In the genomic region with DNA sequence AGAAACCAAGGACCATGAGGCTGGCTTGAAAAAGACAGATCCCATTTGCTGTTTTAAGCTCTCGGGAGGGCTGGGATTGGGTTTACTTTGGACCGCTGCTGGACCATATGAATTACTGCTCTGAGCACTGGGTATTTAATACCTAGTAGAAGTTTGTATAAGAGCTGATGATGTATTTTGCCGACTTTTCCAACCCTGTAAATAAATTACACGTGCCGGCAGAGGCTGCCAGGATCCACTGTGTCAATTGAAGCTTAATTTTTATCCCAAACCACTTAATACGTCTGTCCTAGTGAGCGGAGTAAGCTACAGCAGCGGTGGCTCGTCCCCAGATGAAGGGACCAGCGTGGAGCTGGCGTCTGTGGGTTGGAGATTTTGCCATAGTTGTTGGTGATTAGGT, we compare ENCODE assay signal across 18 mouse cellular contexts. TPM values are rescaled to one million over a fixed set of nuclear protein-coding genes. Genes with fewer than 3 reads are reported as not detected.
DNase-seq lines count a peak whose midpoint lies in the region; ATAC-seq and TF ChIP-seq lines count a peak whose summit lies in the region.
"Had no signal": no experiment of that assay in that cellular context is flagged by ENCODE, and none has a peak within 500 bp of the region (broad histone marks: within the 10 kb centered on the region; RNA-seq: fewer than 3 reads in every experiment).

No protein-coding gene starts in this region.

- H3K27ac ChIP-seq in embryonic facial prominence, embryonic 12.5 days = no peak overlapping the region
- H3K27ac ChIP-seq in embryonic facial prominence, embryonic 10.5 days (replicated peaks) = no peak overlapping the region
- H3K27ac ChIP-seq in stomach, postnatal 0 days (replicated peaks) = no peak overlapping the region
- H3K27ac ChIP-seq in forebrain, embryonic 14.5 days (ENCODE audit: low read depth, low read length) = no peak overlapping the region
- H3K27ac ChIP-seq in neural tube, embryonic 15.5 days (replicated peaks) = no peak overlapping the region
- H3K27ac ChIP-seq: forebrain, embryonic 12.5 days; hindbrain, embryonic 15.5 days; liver, embryonic 15.5 days; midbrain, embryonic 13.5 days had no signal

- H3K9ac ChIP-seq in embryonic facial prominence, embryonic 12.5 days = no peak overlapping the region
- H3K9ac ChIP-seq in stomach, postnatal 0 days (ENCODE audit: low read length) = no peak overlapping the region
- no peak overlapping the region for H3K9ac ChIP-seq in forebrain, embryonic 14.5 days (ENCODE audit: low read length)
- H3K9ac ChIP-seq in neural tube, embryonic 15.5 days (replicated peaks) = no peak overlapping the region
- H3K9ac ChIP-seq: forebrain, embryonic 12.5 days; heart, embryonic 12.5 days; hindbrain, embryonic 15.5 days; liver, embryonic 15.5 days; midbrain, embryonic 13.5 days had no signal

- no peak for TF ChIP-seq CTCF in stomach, postnatal 0 days (IDR thresholded peaks at IDR 0.05; ENCODE audit: low read depth)

- DNase-seq in embryonic facial prominence, embryonic 10.5 days (ENCODE audit: low spot score) = no peak
- peak; percentile 63 for DNase-seq in kidney, adult 18-20 months
- DNase-seq in kidney, postnatal 10 days = peak; percentile 44
- no peak for DNase-seq in stomach, postnatal 0 days (ENCODE audit: low spot score)
- no peak for DNase-seq in forebrain, embryonic 14.5 days (ENCODE audit: low spot score)
- no peak for DNase-seq in left cerebral cortex, adult 18-20 months (ENCODE audit: low spot score in 2 of 2)
- DNase-seq: cerebellum, adult 18-20 months had no signal

- H3K36me3 ChIP-seq in embryonic facial prominence, embryonic 12.5 days = no peaks in the 10 kb centered on the region
- no peaks in the 10 kb centered on the region for H3K36me3 ChIP-seq in embryonic facial prominence, embryonic 10.5 days (replicated peaks)
- H3K36me3 ChIP-seq in stomach, postnatal 0 days (ENCODE audit: control insufficient read depth, insufficient read depth, low read length) = no peaks in the 10 kb centered on the region
- no peaks in the 10 kb centered on the region for H3K36me3 ChIP-seq in forebrain, embryonic 14.5 days (ENCODE audit: control insufficient read depth, insufficient read depth, low read length)
- no peaks in the 10 kb centered on the region for H3K36me3 ChIP-seq in neural tube, embryonic 15.5 days
- H3K36me3 ChIP-seq: forebrain, embryonic 12.5 days; heart, embryonic 12.5 days; hindbrain, embryonic 15.5 days; liver, embryonic 15.5 days; midbrain, embryonic 13.5 days had no signal

- ATAC-seq in embryonic facial prominence, embryonic 12.5 days (ENCODE audit: insufficient number of reproducible peaks, insufficient read depth, low FRiP score, low TSS enrichment) = no peak
- no peak for ATAC-seq in stomach, postnatal 0 days (ENCODE audit: low FRiP score, low TSS enrichment)
- ATAC-seq in forebrain, embryonic 14.5 days = no peak
- no peak for ATAC-seq in neural tube, embryonic 15.5 days (ENCODE audit: low FRiP score)
- ATAC-seq: lung, postnatal 0 days; midbrain, embryonic 13.5 days had no signal

- WGBS in embryonic facial prominence, embryonic 12.5 days = 54% methylated on average over 11 of the region's 11 CpGs
- 72% methylated on average over 11 of the region's 11 CpGs for WGBS in embryonic facial prominence, embryonic 10.5 days
- WGBS in stomach, postnatal 0 days = 45% methylated on average over 11 of the region's 11 CpGs
- 60% methylated on average over 11 of the region's 11 CpGs for WGBS in forebrain, embryonic 14.5 days
- whole genome bisulfite sequencing in neural tube, embryonic 15.5 days = 59% methylated on average over 11 of the region's 11 CpGs

- H3K27me3 ChIP-seq in embryonic facial prominence, embryonic 12.5 days = peaks cover 44% of the 10 kb centered on the region
- H3K27me3 ChIP-seq in embryonic facial prominence, embryonic 10.5 days (replicated peaks; ENCODE audit: low read depth, poor library complexity, severe bottlenecking) = peaks cover 88% of the 10 kb centered on the region
- peaks cover 7% of the 10 kb centered on the region; the same call in 1 of the 2 replicates for H3K27me3 ChIP-seq in stomach, postnatal 0 days (ENCODE audit: control insufficient read depth, insufficient read depth, low read length)
- H3K27me3 ChIP-seq in forebrain, embryonic 14.5 days (replicated peaks; ENCODE audit: control insufficient read depth, insufficient read depth, low read length) = peaks cover 17% of the 10 kb centered on the region
- peaks cover 31% of the 10 kb centered on the region for H3K27me3 ChIP-seq in neural tube, embryonic 15.5 days (replicated peaks)

- H3K9me3 ChIP-seq in embryonic facial prominence, embryonic 12.5 days = no peaks in the 10 kb centered on the region
- 0 out of 2 replicates have a peak, but pooled peaks cover 6% of the 10 kb centered on the region for H3K9me3 ChIP-seq in embryonic facial prominence, embryonic 10.5 days
- no peaks in the 10 kb centered on the region for H3K9me3 ChIP-seq in stomach, postnatal 0 days (ENCODE audit: control insufficient read depth, low read length)
- no peaks in the 10 kb centered on the region for H3K9me3 ChIP-seq in forebrain, embryonic 14.5 days (replicated peaks; ENCODE audit: control insufficient read depth, low read length)
- no peaks in the 10 kb centered on the region for H3K9me3 ChIP-seq in neural tube, embryonic 15.5 days (replicated peaks)
- H3K9me3 ChIP-seq: forebrain, embryonic 12.5 days; heart, embryonic 12.5 days; hindbrain, embryonic 15.5 days; liver, embryonic 15.5 days; midbrain, embryonic 13.5 days had no signal

- H3K4me1 ChIP-seq in embryonic facial prominence, embryonic 12.5 days = peaks cover 41% of the 10 kb centered on the region
- H3K4me1 ChIP-seq in embryonic facial prominence, embryonic 10.5 days = peaks cover 51% of the 10 kb centered on the region
- no peaks in the 10 kb centered on the region for H3K4me1 ChIP-seq in stomach, postnatal 0 days (replicated peaks; ENCODE audit: control insufficient read depth, insufficient read depth)
- H3K4me1 ChIP-seq in forebrain, embryonic 14.5 days (ENCODE audit: control insufficient read depth, insufficient read depth, low read length) = peaks cover 2% of the 10 kb centered on the region; the same call in 1 of the 2 replicates
- H3K4me1 ChIP-seq in neural tube, embryonic 15.5 days = peaks cover 16% of the 10 kb centered on the region

- TF ChIP-seq EP300 in stomach, postnatal 0 days (optimal IDR thresholded peaks at IDR 0.05) = no peak

- H3K4me3 ChIP-seq in embryonic facial prominence, embryonic 12.5 days = no peak overlapping the region
- H3K4me3 ChIP-seq in embryonic facial prominence, embryonic 10.5 days = no peak overlapping the region
- H3K4me3 ChIP-seq in stomach, postnatal 0 days (ENCODE audit: low read depth, low read length) = no peak overlapping the region
- H3K4me3 ChIP-seq in forebrain, embryonic 14.5 days (ENCODE audit: low read depth, low read length) = no peak overlapping the region
- no peak overlapping the region for H3K4me3 ChIP-seq in neural tube, embryonic 15.5 days (replicated peaks)
- H3K4me3 ChIP-seq: forebrain, embryonic 12.5 days; heart, embryonic 12.5 days; hindbrain, embryonic 15.5 days; liver, embryonic 15.5 days; midbrain, embryonic 13.5 days; myocyte had no signal

- peak overlapping the region; percentile 21; the same call in 1 of the 2 replicates for H3K4me2 ChIP-seq in embryonic facial prominence, embryonic 12.5 days (replicated peaks)
- H3K4me2 ChIP-seq in stomach, postnatal 0 days (replicated peaks; ENCODE audit: low read depth) = peak overlapping the region; percentile 17; the same call in 1 of the 2 replicates
- H3K4me2 ChIP-seq in forebrain, embryonic 14.5 days (ENCODE audit: low read length) = no peak overlapping the region
- H3K4me2 ChIP-seq in neural tube, embryonic 15.5 days = no peak overlapping the region
- H3K4me2 ChIP-seq: forebrain, embryonic 12.5 days; heart, embryonic 12.5 days; hindbrain, embryonic 15.5 days; liver, embryonic 15.5 days; midbrain, embryonic 13.5 days had no signal

RNA-seq across cellular contexts. Expression of a gene that starts 7.9 kb away (rescaled TPM):
- 23.3 and 26.0 TPM in 2 replicates for polyA plus RNA-seq in embryonic facial prominence, embryonic 12.5 days (2016; fragmentation: Nextera tagmentation; extraction: Ambion mirVana)
- 3.7 and 7.3 TPM in 2 replicates for polyA plus RNA-seq in embryonic facial prominence, embryonic 10.5 days (2016; fragmentation: Nextera tagmentation; extraction: Ambion mirVana)
- polyA plus RNA-seq in stomach, postnatal 0 days (2015; fragmentation: Nextera tagmentation; extraction: Ambion mirVana) = 0.47 and 0.74 TPM in 2 replicates
- polyA plus RNA-seq in forebrain, embryonic 14.5 days (2014; fragmentation: Nextera tagmentation; extraction: Ambion mirVana) = 0.27 and 0.40 TPM in 2 replicates
- total RNA-seq in left cerebral cortex, adult 18-20 months (2021) = under 1 TPM; 0.93 to 0.94 TPM
- polyA plus RNA-seq in neural tube, embryonic 15.5 days (2015; fragmentation: Nextera tagmentation; extraction: Ambion mirVana) = 3.8 and 5.5 TPM in 2 replicates
- total RNA-seq: granulocyte monocyte progenitor cell, adult 5-6 weeks; neutrophil, adult 5-6 weeks had no signal

Comparison
In these comparisons a context has a peak if more than half of its experiments do, and no peak if none do; other contexts are left out.
1. H3K4me2 ChIP-seq: peak in embryonic facial prominence, embryonic 12.5 days (single experiment) and stomach, postnatal 0 days (single experiment); none in forebrain, embryonic 14.5 days (single experiment) and neural tube, embryonic 15.5 days (single experiment).
2. DNase-seq: peak in kidney, adult 18-20 months (single experiment) and kidney, postnatal 10 days (single experiment); none in embryonic facial prominence, embryonic 10.5 days (single experiment), stomach, postnatal 0 days (single experiment), forebrain, embryonic 14.5 days (single experiment) and left cerebral cortex, adult 18-20 months (0 of 2).